Mouse (Mus musculus) CD8-positive naive resting alpha-beta T cell, adult 2 months (primary cell): ENCODE results near the gene Spata31d1b.

ENCODE experiments used
- DNase-seq, 2 experiments: peaks; one replicate each; pipeline ENCODE4 v3.0.0; 2022; ENCODE audit warnings: low read depth in 2 of 2, low spot score in 2 of 2

The Spata31d1b gene

DNA sequence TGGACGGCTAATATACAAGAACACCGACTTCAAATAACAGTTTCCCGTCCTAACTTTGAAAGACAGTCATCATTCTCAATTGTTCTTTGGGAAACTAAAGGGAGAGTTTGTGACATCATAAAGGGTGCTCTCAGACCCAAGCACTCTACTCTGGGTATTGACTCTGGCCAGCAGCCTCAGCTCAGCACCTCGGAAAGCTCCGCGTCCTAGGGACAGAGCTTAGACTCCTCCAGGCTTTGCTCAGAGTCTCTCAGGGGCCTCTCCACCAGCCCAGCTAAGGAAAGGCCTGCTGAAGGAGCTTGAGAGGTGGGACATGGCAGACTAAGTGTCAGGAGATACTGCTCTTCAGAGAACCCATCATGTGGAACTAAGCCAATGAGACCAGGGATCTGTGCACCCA is 34.1 kb downstream of the Spata31d1b start:
- DNase-seq: no peak

DNA sequence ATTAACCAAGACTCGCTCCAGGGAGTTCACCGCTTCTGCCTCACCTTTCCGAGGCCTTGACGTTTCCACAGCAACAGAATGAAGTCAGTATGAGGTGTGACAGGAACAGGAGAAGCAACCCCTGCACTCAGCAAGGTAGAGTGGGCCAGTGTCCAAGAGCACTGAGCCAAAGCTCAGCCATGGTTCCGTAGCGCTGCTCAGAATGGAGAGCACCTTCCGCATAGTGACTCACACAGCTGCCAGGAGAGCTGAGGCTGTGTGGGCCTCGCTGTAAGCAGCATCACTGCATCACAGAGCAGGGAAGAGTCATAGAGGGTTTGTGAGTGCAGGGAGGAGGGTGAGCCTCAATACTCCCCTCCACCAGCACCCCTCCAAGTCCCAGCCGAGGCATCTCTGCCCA is 34.6 kb downstream of the Spata31d1b start, which contains the start of gene 1700014D04Rik:
1700014D04Rik (minus strand) TSS at position 42 of the 400 bp plus-strand sequence.
- DNase-seq: no peak

DNA sequence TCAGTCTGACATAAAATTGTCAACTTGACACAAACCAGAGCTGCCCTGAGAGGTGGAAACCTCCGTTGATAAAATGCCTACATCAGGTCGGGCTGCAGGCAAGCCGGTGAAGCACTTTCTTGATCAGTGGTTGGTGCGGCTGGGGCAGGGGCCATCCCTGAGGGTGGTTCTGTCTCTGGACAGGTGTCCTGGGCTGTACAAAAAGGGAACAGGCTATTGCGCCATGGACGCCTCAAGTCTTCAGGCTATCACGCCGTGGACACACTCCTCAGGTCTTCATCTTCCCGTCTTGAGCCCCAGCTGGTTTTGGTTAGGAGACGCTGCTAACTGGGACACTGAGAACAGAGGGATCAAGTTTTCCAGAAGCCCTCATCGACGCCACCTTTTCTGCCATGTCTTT is 38.2 kb downstream of the Spata31d1b start:
- DNase-seq: no peak

DNA sequence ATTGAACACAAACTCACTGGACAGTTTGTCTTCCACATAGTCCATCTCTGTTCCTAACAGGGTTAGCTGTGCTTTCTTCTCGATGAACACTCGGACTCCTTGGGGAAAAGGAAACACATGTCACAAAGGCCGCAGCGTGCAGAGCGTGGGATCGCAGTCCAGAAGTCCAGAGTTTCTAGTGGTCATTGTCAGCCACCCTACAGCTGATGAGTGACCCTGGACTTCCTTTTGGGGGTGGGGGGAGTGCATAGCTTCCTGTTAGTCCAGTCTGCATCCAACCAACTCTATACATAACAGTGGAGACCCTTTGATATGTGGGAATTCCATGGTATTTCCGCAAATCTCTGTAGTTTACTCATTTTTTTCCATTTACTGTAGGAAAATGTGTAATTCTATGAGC is 44.8 kb downstream of the Spata31d1b start:
- DNase-seq: no peak

DNA sequence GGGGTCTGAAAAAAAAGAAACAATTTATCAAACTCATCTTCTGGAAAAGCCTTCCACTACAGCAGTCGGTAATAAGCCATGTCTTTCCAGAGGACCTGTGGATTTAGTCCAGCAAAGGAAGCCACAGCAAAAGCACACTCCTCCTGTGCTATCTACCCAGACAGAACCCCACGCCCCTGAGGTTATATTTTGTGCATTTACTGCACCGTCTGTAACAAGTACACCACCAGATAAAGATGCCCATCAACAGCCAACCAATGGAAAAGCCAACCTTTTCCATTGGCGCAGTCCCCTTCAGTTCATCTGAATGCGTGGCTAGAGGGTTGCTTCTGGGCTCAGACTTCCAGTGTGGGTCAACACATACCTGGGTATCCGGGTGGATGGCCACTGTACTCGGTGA is 50.7 kb downstream of the Spata31d1b start:
- DNase-seq: no peak

DNA sequence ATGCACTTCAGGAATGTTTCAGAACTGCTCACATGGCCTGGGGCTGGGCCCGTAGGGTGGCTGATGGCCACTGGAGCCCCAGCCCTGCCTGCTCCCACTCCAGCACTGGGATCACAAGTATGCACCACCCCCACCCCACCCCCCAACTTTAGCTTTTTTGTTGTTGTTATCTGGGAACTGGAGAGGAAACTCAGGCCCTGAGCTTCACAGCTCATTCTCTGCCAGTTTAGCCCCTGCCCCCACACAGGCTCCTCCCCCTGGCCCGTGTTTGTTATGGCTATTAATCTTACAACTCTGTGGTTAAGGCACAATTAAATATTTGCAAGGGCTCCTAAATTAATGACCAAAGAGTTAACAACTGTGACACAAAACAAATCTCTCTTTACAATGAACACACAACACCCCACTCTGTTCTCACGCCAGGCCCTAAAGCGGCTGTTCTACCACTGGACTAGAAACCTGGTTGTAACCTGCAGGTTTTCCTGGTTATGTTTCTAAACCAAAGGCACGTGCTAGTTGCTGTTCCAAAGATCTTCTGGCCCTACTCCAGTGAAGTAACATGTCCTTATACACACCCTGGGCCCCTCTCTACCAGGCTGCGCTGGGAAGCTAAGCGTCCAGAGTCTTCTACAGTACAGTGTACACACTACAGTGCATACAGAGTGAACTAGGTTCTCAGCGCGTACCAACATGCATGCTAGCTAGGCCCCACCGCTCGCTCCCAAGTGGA is 54.9 kb downstream of the Spata31d1b start:
- no peak for DNase-seq

DNA sequence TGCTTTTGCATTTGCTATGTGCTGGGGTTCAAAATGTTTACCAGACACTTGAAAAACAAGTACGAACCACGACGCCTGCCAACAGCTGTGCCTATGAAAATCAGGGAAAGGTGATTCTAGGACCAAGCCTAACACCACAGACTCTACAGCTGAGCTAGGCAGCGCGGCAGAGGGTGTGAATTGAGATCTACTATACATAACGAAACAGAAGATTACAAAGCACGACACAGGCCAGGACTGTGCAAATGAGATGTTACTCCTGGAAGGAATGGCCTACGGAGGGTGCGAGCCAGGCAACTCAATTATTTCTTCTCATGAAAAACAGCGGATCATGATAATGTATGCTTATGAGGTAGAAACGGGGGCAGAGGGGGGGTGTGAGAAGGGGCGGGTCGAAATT is 56.4 kb downstream of the Spata31d1b start:
- DNase-seq: no peak
